Mouse (Mus musculus) bone marrow, adult 2 months (tissue): ENCODE measurements around the gene Zfp287.

ENCODE experiments used
- CTCF ChIP-seq: fragments of 200-500 bp; IDR thresholded peaks from 2 replicates; pipeline ENCODE4 v1.5.1; 2011; ENCODE audit warnings: low read length, control low read depth; ENCODE audit not compliant: control insufficient read depth, insufficient read depth
- POLR2A ChIP-seq: fragments of 200-500 bp; IDR thresholded peaks from 2 replicates; pipeline ENCODE4 v1.6.1; 2011; ENCODE audit warnings: low read depth, mild to moderate bottlenecking, control low read depth, low read length, borderline replicate concordance; ENCODE audit not compliant: control insufficient read depth

DNA sequence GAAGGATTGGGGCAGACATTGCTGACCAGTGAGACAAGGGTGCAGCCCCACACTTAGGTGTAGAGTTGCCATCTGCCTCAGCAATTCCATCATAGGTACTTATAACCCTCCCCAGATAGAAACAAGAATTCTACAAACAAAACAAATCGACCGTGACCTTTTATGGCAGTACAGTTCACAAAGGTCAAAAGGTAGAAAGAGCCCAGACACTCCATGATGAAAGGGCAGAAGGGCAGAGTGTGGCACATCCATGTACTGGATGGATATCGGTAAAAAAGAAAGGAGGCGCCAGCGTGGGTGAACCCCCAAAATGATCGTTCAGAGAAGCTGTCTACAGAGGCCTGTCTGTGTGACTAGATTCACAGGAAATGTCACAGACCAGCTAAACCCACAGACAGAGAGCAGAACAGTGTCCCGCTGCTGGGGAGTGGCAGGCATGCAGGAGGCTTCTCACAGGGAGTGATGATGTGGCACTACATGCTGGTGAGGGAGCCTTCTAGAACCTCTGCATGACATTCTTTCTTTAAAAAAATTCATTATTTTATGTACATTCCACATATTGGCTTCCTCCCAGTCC, 52.8 kb downstream of the Zfp287 start:
- TF ChIP-seq CTCF (no peak), POLR2A (no peak)
